Mouse (Mus musculus) stomach, embryonic 16.5 days (tissue): ENCODE results near the gene Gnaq. TPM values are rescaled to one million over a fixed set of nuclear protein-coding genes. Genes with fewer than 3 reads are reported as not detected.
A peak's percentile ranks its signal among the peaks of the same experiment; 100 is the strongest.

Experiments used
- ATAC-seq: fragments of 200-750 bp; cut with Nextera tagmentation; 2 replicates; pipeline ENCODE4 v1.8.0; 2017; ENCODE audit warnings: moderate number of reproducible peaks, moderate TSS enrichment; ENCODE audit not compliant: insufficient read depth, low FRiP score
- H3K27ac ChIP-seq: fragments of 300-500 bp; sonication (generic); 2 replicates; pipeline ENCODE4 v1.5.1; 2014; ENCODE audit warnings: low read length
- H3K27me3 ChIP-seq: fragments of 300-500 bp; sonication (generic); 2 replicates; pipeline ENCODE4 v1.6.1; 2014; ENCODE audit warnings: low read length, control low read depth, mixed read lengths; ENCODE audit not compliant: control insufficient read depth, insufficient read depth
- H3K36me3 ChIP-seq: fragments of 300-500 bp; sonication (generic); 2 replicates; pipeline ENCODE4 v1.6.1; 2014; ENCODE audit warnings: low read length; ENCODE audit not compliant: control insufficient read depth, insufficient read depth
- H3K4me1 ChIP-seq: fragments of 300-500 bp; sonication (generic); 2 replicates; pipeline ENCODE4 v1.6.1; 2014; ENCODE audit warnings: low read length, control low read depth, mixed read lengths; ENCODE audit not compliant: control insufficient read depth, insufficient read depth
- H3K4me2 ChIP-seq: fragments of 300-500 bp; sonication (generic); 2 replicates; pipeline ENCODE4 v1.6.1; 2014; ENCODE audit warnings: low read depth, low read length, mixed read lengths
- H3K4me3 ChIP-seq: fragments of 300-500 bp; sonication (generic); replicated peaks from 2 replicates; pipeline ENCODE4 v1.5.1; 2014; ENCODE audit warnings: mild to moderate bottlenecking, low read length
- H3K9ac ChIP-seq: fragments of 300-500 bp; sonication (generic); 2 replicates; pipeline ENCODE4 v1.6.1; 2014; ENCODE audit warnings: low read length
- H3K9me3 ChIP-seq: fragments of 300-500 bp; sonication (generic); replicated peaks from 2 replicates; pipeline ENCODE4 v1.6.1; 2016; ENCODE audit warnings: low read length, control low read depth; ENCODE audit not compliant: control insufficient read depth
- WGBS: fragments of 180-500 bp; shearing (Covaris S2); extraction: QIAGEN DNeasy Blood & Tissue Kit; methylation state at CpG from one replicate; pipeline ENCODE4 v1.1.7; 2014; 5-methylcytosine and 5-hydroxymethylcytosine counted together
- polyA plus RNA-seq: library from polyadenylated mRNA; unstranded; fragments of >200 nt; fragmentation: Nextera tagmentation; extraction: Ambion mirVana; gene quantifications from 2 replicates; pipeline ENCODE4 v1.2.1, GENCODE M21; 2015

Gene Gnaq
- polyA plus RNA-seq, 1 experiment from 2014 or later, result 38.8 TPM

DNA sequence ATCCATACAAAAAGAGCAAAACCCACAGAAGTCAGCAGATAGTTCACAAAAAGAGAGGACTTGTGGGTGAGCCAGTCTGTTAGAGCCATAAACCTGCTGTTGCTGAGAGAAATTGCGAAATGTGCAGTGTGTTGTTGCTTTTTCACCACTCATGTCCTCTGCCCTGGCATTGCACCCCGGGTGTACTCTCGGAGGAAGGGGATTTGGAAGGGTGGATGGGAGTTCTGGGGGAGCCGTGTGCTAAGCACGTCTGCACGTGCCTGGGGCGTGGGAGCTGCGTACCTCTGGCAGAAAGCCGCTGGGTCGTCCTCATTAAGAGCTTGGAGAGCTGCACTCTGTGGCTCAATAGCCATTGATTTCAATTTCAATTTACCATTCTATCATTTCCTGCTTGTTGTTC lies 234.6 kb downstream of the Gnaq start:
- H3K27me3 ChIP-seq, result no peaks in the 10 kb centered on the region
- 64% methylated on average over 10 of the region's 10 CpGs for WGBS
- no peak overlapping the region for H3K4me2 ChIP-seq

DNA sequence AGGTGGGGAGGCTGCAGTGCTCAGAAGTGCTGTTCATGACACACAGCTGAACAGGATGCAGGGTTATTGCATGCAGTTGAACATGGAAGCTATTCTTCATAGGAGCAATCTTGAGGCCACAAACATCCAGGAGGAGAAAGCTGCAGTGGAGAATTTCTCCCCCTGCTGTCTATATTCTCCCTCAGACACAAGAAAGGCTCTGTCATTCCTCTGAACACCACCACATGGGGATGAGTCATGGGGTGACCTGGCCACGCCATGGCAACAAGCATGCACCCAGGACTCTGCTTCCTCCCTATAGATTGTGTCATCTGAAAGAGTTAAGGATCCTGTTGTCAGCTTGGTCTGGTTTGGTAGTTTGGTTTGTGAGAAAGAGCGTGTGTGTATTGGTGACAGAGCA lies 239.0 kb downstream of the Gnaq start:
- H3K4me2 ChIP-seq, result no peak overlapping the region
- peaks cover 12% of the 10 kb centered on the region for H3K4me1 ChIP-seq
- ATAC-seq, result no peak
- no peaks in the 10 kb centered on the region for H3K36me3 ChIP-seq
- H3K27ac ChIP-seq, result no peak overlapping the region
- WGBS, result 78% methylated on average over 2 of the region's 2 CpGs
- H3K4me3 ChIP-seq, result no peak overlapping the region
- H3K27me3 ChIP-seq, result no peaks in the 10 kb centered on the region
- H3K9ac ChIP-seq, result no peak overlapping the region
- H3K9me3 ChIP-seq, result no peaks in the 10 kb centered on the region

More for the DNA sequence above, 234.6 kb downstream of the Gnaq start:
- ATAC-seq, result no peak; the same call in 1 of the 2 replicates
- Histone ChIP-seq H3K9ac (no peak overlapping the region), H3K9me3 (no peaks in the 10 kb centered on the region), H3K4me3 (no peak overlapping the region), H3K36me3 (no peaks in the 10 kb centered on the region), H3K4me1 (peaks cover 11% of the 10 kb centered on the region; the same call in 1 of the 2 replicates), H3K27ac (no peak overlapping the region)

GRCm38 (mm10) chr19:16372752-16373486 lies 240.3 kb downstream of the Gnaq start:
- no peaks in the 10 kb centered on the region for H3K27me3 ChIP-seq
- 0 out of 2 replicates have a peak, but pooled peaks have one; percentile 21 for ATAC-seq
- no peaks in the 10 kb centered on the region for H3K9me3 ChIP-seq
- peaks cover 7% of the 10 kb centered on the region; the same call in 1 of the 2 replicates for H3K4me1 ChIP-seq
- no peak overlapping the region for H3K9ac ChIP-seq
- H3K4me2 ChIP-seq, result no peak overlapping the region
- no peak overlapping the region for H3K27ac ChIP-seq
- H3K36me3 ChIP-seq, result no peaks in the 10 kb centered on the region
- no peak overlapping the region for H3K4me3 ChIP-seq
- WGBS, result 65% methylated on average over 9 of the region's 9 CpGs

DNA sequence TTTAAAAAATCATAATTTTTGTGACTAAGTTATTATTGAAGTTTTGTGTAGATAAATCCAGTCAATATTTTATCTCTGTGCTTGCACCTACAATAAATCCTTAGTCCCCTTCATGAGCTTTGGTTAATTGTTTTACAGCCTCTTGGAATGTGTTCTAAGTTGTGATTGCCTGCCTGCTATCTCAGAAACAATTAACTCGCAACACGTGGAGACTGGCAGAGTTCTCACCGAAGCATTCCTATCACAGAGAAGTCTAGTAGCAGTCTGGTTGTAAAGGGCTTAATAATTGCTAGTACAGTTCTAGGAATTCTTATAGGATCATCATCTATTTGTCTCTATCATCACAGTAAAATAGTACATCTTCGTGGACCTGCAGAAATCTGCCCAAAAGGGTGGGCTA lies 243.2 kb downstream of the Gnaq start:
- Histone ChIP-seq H3K4me3 (no peak overlapping the region), H3K4me2 (no peak overlapping the region), H3K9me3 (no peaks in the 10 kb centered on the region), H3K27ac (no peak overlapping the region), H3K4me1 (peaks cover 9% of the 10 kb centered on the region; the same call in 1 of the 2 replicates), H3K36me3 (no peaks in the 10 kb centered on the region), H3K9ac (no peak overlapping the region), H3K27me3 (no peaks in the 10 kb centered on the region)
- ATAC-seq, result no peak
- WGBS, result 37% methylated on average over 4 of the region's 4 CpGs

DNA sequence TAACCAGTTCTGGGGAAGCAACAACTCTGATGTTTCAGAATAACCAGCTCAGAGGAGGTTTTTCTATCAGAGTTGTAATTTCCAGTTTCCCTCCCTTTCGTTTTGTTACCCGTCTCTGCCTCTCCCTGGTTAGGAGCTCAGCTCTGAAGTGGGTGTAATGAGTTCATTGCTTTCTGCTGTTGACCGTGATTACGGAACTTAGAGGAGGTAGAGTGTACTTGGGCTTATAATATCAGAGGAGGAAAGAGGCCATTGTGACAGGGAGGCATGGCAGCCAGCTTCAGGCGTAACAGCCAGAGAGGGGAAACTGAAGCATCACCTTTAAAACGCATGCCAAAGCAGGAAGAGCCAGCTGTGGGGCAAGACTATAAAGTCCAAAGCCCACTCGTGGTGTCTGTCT lies 245.9 kb downstream of the Gnaq start:
- Histone ChIP-seq H3K27me3 (no peaks in the 10 kb centered on the region), H3K27ac (no peak overlapping the region), H3K4me2 (no peak overlapping the region), H3K4me3 (no peak overlapping the region), H3K36me3 (0 out of 2 replicates have a peak, but pooled peaks cover 6% of the 10 kb centered on the region), H3K9ac (no peak overlapping the region), H3K9me3 (no peaks in the 10 kb centered on the region), H3K4me1 (peaks cover 3% of the 10 kb centered on the region; the same call in 1 of the 2 replicates)
- WGBS, result 91% methylated on average over 7 of the region's 7 CpGs
- ATAC-seq, result no peak

DNA sequence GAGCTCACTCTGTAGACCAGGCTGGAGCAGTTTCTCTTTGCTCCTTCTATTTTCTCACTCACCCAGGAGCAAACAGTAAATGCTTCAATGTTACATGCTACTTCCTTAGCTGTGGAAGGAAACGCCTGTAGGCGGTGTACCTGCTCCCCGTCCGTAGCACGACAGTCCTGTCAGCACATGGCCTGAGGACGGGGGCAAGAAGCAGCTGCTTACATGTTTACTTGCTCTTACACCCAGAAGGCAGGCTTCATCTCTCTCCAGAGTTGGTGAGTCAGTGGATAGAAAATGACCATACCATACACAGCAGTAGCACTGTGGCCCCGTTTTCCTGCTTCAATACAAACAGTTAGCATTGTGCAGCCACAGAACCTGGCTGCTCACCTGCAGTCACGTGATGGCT lies 247.1 kb downstream of the Gnaq start:
- ATAC-seq, result no peak

DNA sequence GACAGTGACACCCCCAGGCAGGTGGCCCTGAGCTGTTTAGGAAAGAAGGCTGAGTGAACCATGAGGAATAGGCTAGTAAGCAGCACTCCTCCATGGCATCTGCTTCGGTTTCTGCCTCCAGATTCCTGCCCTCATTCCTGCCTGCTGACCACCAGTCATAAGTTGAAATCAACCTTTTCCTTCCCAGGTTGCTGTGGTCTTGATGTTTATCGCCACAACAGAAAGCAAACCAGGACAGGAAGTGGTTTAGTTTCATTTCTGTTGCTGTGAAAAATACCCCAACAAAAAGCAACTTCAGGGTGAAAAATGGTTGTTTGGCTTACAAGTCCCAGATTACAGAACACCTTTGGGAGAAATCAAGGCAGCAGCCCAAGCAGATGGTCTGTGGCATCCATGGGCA lies 249.8 kb downstream of the Gnaq start:
- Histone ChIP-seq H3K36me3 (0 out of 2 replicates have a peak, but pooled peaks cover 6% of the 10 kb centered on the region), H3K4me3 (no peak overlapping the region), H3K4me1 (0 out of 2 replicates have a peak, but pooled peaks cover 3% of the 10 kb centered on the region), H3K4me2 (no peak overlapping the region), H3K9ac (no peak overlapping the region), H3K27me3 (no peaks in the 10 kb centered on the region), H3K9me3 (no peaks in the 10 kb centered on the region), H3K27ac (no peak overlapping the region)
- no peak for ATAC-seq
- WGBS, result 84% methylated on average over 2 of the region's 2 CpGs

More for the DNA sequence above, 247.1 kb downstream of the Gnaq start:
- no peaks in the 10 kb centered on the region for H3K27me3 ChIP-seq
- peaks cover 3% of the 10 kb centered on the region; the same call in 1 of the 2 replicates for H3K4me1 ChIP-seq
- no peak overlapping the region for H3K4me2 ChIP-seq
- 69% methylated on average over 8 of the region's 8 CpGs for WGBS
- no peaks in the 10 kb centered on the region for H3K9me3 ChIP-seq
- 0 out of 2 replicates have a peak, but pooled peaks cover 6% of the 10 kb centered on the region for H3K36me3 ChIP-seq
- no peak overlapping the region for H3K27ac ChIP-seq
- H3K9ac ChIP-seq, result no peak overlapping the region
- H3K4me3 ChIP-seq, result no peak overlapping the region

DNA sequence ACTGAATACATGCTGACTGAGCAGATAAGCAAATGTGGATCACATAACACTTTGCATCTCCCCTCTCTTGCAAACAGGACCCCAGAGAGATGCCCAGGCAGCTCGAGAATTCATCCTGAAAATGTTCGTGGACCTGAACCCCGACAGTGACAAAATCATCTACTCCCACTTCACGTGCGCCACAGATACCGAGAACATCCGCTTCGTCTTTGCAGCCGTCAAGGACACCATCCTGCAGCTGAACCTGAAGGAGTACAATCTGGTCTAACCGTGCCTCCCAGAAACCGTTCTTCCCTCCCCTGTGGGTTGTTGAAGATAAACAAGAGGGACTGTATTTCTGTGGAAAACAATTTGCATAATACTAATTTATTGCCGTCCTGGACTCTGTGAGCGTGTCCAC lies 250.5 kb downstream of the Gnaq start:
- WGBS, result 73% methylated on average over 13 of the region's 13 CpGs
- Histone ChIP-seq H3K9ac (no peak overlapping the region), H3K4me1 (0 out of 2 replicates have a peak, but pooled peaks cover 3% of the 10 kb centered on the region), H3K27ac (no peak overlapping the region), H3K27me3 (no peaks in the 10 kb centered on the region), H3K36me3 (0 out of 2 replicates have a peak, but pooled peaks cover 6% of the 10 kb centered on the region), H3K4me2 (no peak overlapping the region), H3K9me3 (no peaks in the 10 kb centered on the region), H3K4me3 (no peak overlapping the region)
- ATAC-seq, result no peak

DNA sequence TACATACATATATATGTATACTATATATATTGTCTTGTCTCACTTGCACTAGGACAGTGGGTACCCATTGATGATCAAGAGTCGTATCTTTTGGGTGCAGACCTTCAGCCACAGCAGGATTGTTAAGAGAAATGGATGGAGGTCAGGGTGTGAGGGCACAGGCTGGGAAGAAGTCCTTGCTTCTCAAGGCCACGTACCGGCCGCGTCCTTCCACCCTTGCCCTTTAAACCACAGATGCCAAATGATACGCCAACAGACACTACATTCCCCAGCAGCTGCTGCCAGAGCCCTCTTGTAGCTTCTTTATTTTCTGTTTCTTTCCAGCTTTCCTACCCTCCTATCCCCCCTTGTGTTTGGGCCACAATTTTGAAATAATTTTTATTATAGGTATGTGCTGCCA lies 251.5 kb downstream of the Gnaq start:
- 90% methylated on average over 6 of the region's 6 CpGs for WGBS
- no peak for ATAC-seq

More for the DNA sequence above, 251.5 kb downstream of the Gnaq start:
- Histone ChIP-seq H3K9ac (no peak overlapping the region), H3K4me2 (no peak overlapping the region), H3K4me1 (0 out of 2 replicates have a peak, but pooled peaks cover 3% of the 10 kb centered on the region), H3K4me3 (no peak overlapping the region), H3K27me3 (no peaks in the 10 kb centered on the region), H3K9me3 (no peaks in the 10 kb centered on the region), H3K36me3 (0 out of 2 replicates have a peak, but pooled peaks cover 6% of the 10 kb centered on the region), H3K27ac (no peak overlapping the region)
